Mouse (Mus musculus) C2C12 (cell line): ENCODE data around the gene Zp1.

ENCODE experiments used
- CTCF ChIP-seq: IDR thresholded peaks from one replicate; pipeline ENCODE4 v1.5.1; 2011; ENCODE audit not compliant: control insufficient read depth, insufficient read depth, insufficient read length
- MYOG ChIP-seq: IDR thresholded peaks from one replicate; pipeline ENCODE4 v1.6.1; 2011; ENCODE audit not compliant: control insufficient read depth, insufficient read length; ENCODE audit errors: extremely low read depth

DNA sequence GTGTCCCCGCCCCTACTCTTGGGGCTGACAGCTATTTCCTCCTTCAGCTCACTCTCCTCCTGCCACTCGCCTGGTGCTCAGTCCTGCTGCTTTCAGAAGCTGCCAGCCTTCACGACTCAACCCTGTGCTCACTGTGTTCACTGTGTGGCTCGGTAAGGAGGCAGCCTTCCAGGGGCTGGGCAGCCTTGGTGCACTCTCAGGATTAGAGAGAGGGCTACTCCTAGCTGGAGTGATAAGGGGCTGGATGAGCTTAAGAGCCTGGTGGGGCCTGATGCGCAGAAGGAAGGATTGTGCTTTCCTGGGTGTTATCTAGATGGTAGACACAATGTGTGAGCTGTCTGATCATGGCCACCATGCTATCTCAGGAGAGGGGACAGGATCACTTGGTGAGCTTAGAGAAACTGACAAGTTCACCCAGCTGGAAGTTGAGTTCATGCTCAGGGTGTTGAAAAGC, 16.7 kb upstream of the Zp1 start, which contains the start of gene Ptgdr2:
- TF ChIP-seq MYOG: no peak
- TF ChIP-seq CTCF: no peak
